Mouse (Mus musculus) liver (tissue): ENCODE measurements around the gene Snrnp35.
"Not testable (repeated sequence)": the region's sequence is repeated elsewhere in the genome, so short reads cannot be mapped to it uniquely, and the experiment has no call there.

Experiments used
- DNase-seq: peaks from one replicate; pipeline ENCODE4 v3.0.0-alpha.2; 2020; ENCODE audit warnings: mixed read lengths

The Snrnp35 gene

GRCm38 (mm10) chr5:124482966-124483654, at the start of gene Snrnp35:
Snrnp35 (plus strand) TSS chr5:124483134.
- peak; percentile 91 for DNase-seq

- DNase-seq: peak; percentile 37
Measured at GRCm38 (mm10) chr5:124438229-124438628, 44.7 kb upstream of the Snrnp35 start.

GRCm38 (mm10) chr5:124438746-124439145, 44.2 kb upstream of the Snrnp35 start:
- DNase-seq: no peak

GRCm38 (mm10) chr5:124439447-124440093, 43.4 kb upstream of the Snrnp35 start, which contains the start of gene Kmt5a:
Kmt5a (plus strand) TSS chr5:124439930.
- peak; percentile 97 for DNase-seq

GRCm38 (mm10) chr5:124440094-124440701, 42.7 kb upstream of the Snrnp35 start:
- peak; percentile 71 for DNase-seq

- no peak for DNase-seq
Measured at GRCm38 (mm10) chr5:124442628-124443027, 40.3 kb upstream of the Snrnp35 start.

- no peak for DNase-seq
Measured at GRCm38 (mm10) chr5:124444208-124444607, 38.7 kb upstream of the Snrnp35 start.

- peak; percentile 85 for DNase-seq
Measured at GRCm38 (mm10) chr5:124444661-124445561, 38.0 kb upstream of the Snrnp35 start.

- DNase-seq: peak; percentile 79
Measured at GRCm38 (mm10) chr5:124445621-124446293, 37.2 kb upstream of the Snrnp35 start.

GRCm38 (mm10) chr5:124446301-124446881, 36.5 kb upstream of the Snrnp35 start:
- DNase-seq: peak; percentile 89

GRCm38 (mm10) chr5:124449494-124449893, 33.4 kb upstream of the Snrnp35 start:
- DNase-seq: no peak

GRCm38 (mm10) chr5:124450051-124450450, 32.9 kb upstream of the Snrnp35 start:
- no peak for DNase-seq

- peak; percentile 65 for DNase-seq
Measured at GRCm38 (mm10) chr5:124450641-124451340, 32.1 kb upstream of the Snrnp35 start.

- DNase-seq: no peak
Measured at GRCm38 (mm10) chr5:124452494-124453228, 30.3 kb upstream of the Snrnp35 start.

- no peak for DNase-seq
Measured at GRCm38 (mm10) chr5:124453339-124454081, 29.4 kb upstream of the Snrnp35 start.

- DNase-seq: no peak
Measured at GRCm38 (mm10) chr5:124454082-124454419, 28.9 kb upstream of the Snrnp35 start.

- DNase-seq: no peak
Measured at GRCm38 (mm10) chr5:124456762-124457161, 26.2 kb upstream of the Snrnp35 start.

- DNase-seq: not testable (repeated sequence)
Measured at GRCm38 (mm10) chr5:124460922-124461321, 22.0 kb upstream of the Snrnp35 start.

GRCm38 (mm10) chr5:124462297-124463025, 20.5 kb upstream of the Snrnp35 start:
- DNase-seq: no peak
